Mouse (Mus musculus) myocyte (in vitro differentiated cells): ENCODE measurements around the gene Palm. TPM values are rescaled to one million over a fixed set of nuclear protein-coding genes. Genes with fewer than 3 reads are reported as not detected.
A peak's percentile ranks its signal among the peaks of the same experiment; 100 is the strongest.

Experiments used
- H3K27me3 ChIP-seq: one replicate; pipeline ENCODE4 v1.6.1; 2011; ENCODE audit not compliant: control insufficient read depth, insufficient read depth, insufficient read length
- H3K36me3 ChIP-seq: one replicate; pipeline ENCODE4 v1.6.1; 2011; ENCODE audit not compliant: control insufficient read depth, insufficient read depth
- H3K4me2 ChIP-seq: one replicate; pipeline ENCODE4 v1.6.1; 2011; ENCODE audit warnings: low read depth, control low read depth
- H3K4me3 ChIP-seq: one replicate; pipeline ENCODE4 v1.5.1; 2011; ENCODE audit warnings: mild to moderate bottlenecking, control low read depth, moderate library complexity
- H3K79me2 ChIP-seq: one replicate; pipeline ENCODE4 v1.6.1; 2011; ENCODE audit not compliant: control insufficient read depth, insufficient read depth
- H3ac ChIP-seq: one replicate; pipeline ENCODE4 v1.6.1; 2011; ENCODE audit not compliant: control insufficient read depth, insufficient read length
- CEBPB ChIP-seq: IDR thresholded peaks from 2 replicates; pipeline ENCODE4 v1.6.1; 2011; ENCODE audit warnings: mild to moderate bottlenecking, moderate library complexity; ENCODE audit not compliant: poor library complexity, insufficient read depth, severe bottlenecking
- E2F4 ChIP-seq: IDR thresholded peaks from one replicate; pipeline ENCODE4 v1.6.1; 2011; ENCODE audit warnings: mild to moderate bottlenecking, control low read depth, moderate library complexity; ENCODE audit not compliant: insufficient read depth
- MAX ChIP-seq: IDR thresholded peaks from one replicate; pipeline ENCODE4 v1.6.1; 2011; ENCODE audit warnings: low read depth, mild to moderate bottlenecking, control low read depth
- MYOD1 ChIP-seq, 3 experiments: IDR thresholded peaks; one replicate each; pipeline ENCODE4 v1.6.1; 2011; ENCODE audit warnings: control low read depth in 2 of 3, low read depth in 2 of 3, mild to moderate bottlenecking in 2 of 3, moderate library complexity in 1 of 3; ENCODE audit not compliant: insufficient read length in 2 of 3, control insufficient read depth in 1 of 3
- MYOG ChIP-seq, 3 experiments: IDR thresholded peaks; one replicate each; pipeline ENCODE4 v1.6.1; 2011; ENCODE audit warnings: control low read depth in 2 of 3, low read depth in 2 of 3, mild to moderate bottlenecking in 2 of 3; ENCODE audit not compliant: insufficient read length in 2 of 3, control insufficient read depth in 1 of 3, insufficient read depth in 1 of 3
- POLR2A ChIP-seq: IDR thresholded peaks from one replicate; pipeline ENCODE4 v1.6.1; 2011; ENCODE audit warnings: low read depth, mild to moderate bottlenecking, control low read depth, moderate library complexity; ENCODE audit not compliant: insufficient read length
- POLR2AphosphoS2 ChIP-seq: IDR thresholded peaks from one replicate; pipeline ENCODE4 v1.6.1; 2011; ENCODE audit warnings: low read depth, control low read depth; ENCODE audit not compliant: insufficient read length
- REST ChIP-seq: IDR thresholded peaks from one replicate; pipeline ENCODE4 v1.6.1; 2011; ENCODE audit warnings: mild to moderate bottlenecking, control low read depth, moderate library complexity; ENCODE audit not compliant: insufficient read depth, insufficient read length
- SRF ChIP-seq: IDR thresholded peaks from one replicate; pipeline ENCODE4 v1.6.1; 2011; ENCODE audit warnings: low read depth; ENCODE audit not compliant: control insufficient read depth, insufficient read length
- TCF12 ChIP-seq: IDR thresholded peaks from one replicate; pipeline ENCODE4 v1.6.1; 2011; ENCODE audit warnings: mild to moderate bottlenecking, control low read depth; ENCODE audit not compliant: poor library complexity, insufficient read depth, severe bottlenecking
- TCF3 ChIP-seq: IDR thresholded peaks from one replicate; pipeline ENCODE4 v1.6.1; 2011; ENCODE audit warnings: low read depth, control low read depth; ENCODE audit not compliant: insufficient read length
- USF1 ChIP-seq: IDR thresholded peaks from one replicate; pipeline ENCODE4 v1.6.1; 2011; ENCODE audit warnings: low read depth, mild to moderate bottlenecking, control low read depth, moderate library complexity
- polyA plus RNA-seq: library from polyadenylated mRNA; unstranded; fragments of >200 nt; fragmentation: generic; extraction: Trizol; gene quantifications from one replicate; pipeline ENCODE4 v1.2.1, GENCODE M21; 2012; ENCODE audit warnings: missing spikeins

Palm gene
- polyA plus RNA-seq, 1 experiment: 70.0 TPM

GRCm38 (mm10) chr10:79792339-79793040, 882 bp upstream of the Palm start:
- no peaks in the 10 kb centered on the region for H3K27me3 ChIP-seq
- peak overlapping the region; percentile 50 for H3K4me3 ChIP-seq
- H3K36me3 ChIP-seq: no peaks in the 10 kb centered on the region
- peak overlapping the region; percentile 80 for H3K4me2 ChIP-seq
- no peak for TF ChIP-seq MAX
- no peak for TF ChIP-seq USF1
- TF ChIP-seq CEBPB: no peak
- no peak for TF ChIP-seq POLR2A
- TF ChIP-seq E2F4: no peak
- no peak for TF ChIP-seq REST
- TF ChIP-seq SRF: no peak
- TF ChIP-seq TCF3: no peak
- no peak for TF ChIP-seq MYOD1 (IDR thresholded peaks at IDR 0.05; ENCODE audit: control insufficient read depth in 1 of 3, insufficient read length in 2 of 3, low read depth in 2 of 3)
- TF ChIP-seq MYOG (IDR thresholded peaks at IDR 0.05; ENCODE audit: control insufficient read depth in 1 of 3, insufficient read depth in 1 of 3, insufficient read length in 2 of 3, low read depth in 2 of 3): no peak
- TF ChIP-seq POLR2AphosphoS2: no peak
- no peak for TF ChIP-seq TCF12
- H3ac ChIP-seq: no peak overlapping the region
- no peaks in the 10 kb centered on the region for H3K79me2 ChIP-seq

GRCm38 (mm10) chr10:79793738-79794490, 542 bp downstream of the Palm start:
- Histone ChIP-seq H3K36me3 (no peaks in the 10 kb centered on the region), H3K79me2 (peaks cover 14% of the 10 kb centered on the region), H3K4me3 (peak overlapping the region; percentile 50), H3K27me3 (no peaks in the 10 kb centered on the region), H3K4me2 (peak overlapping the region; percentile 99), H3ac (peak overlapping the region; percentile 34)
- TF ChIP-seq POLR2A (no peak), REST (no peak), POLR2AphosphoS2 (no peak), SRF (no peak), MYOD1 (IDR thresholded peaks at IDR 0.05; ENCODE audit: control insufficient read depth in 1 of 3, insufficient read length in 2 of 3, low read depth in 2 of 3) (no peak), E2F4 (no peak), TCF12 (no peak), MYOG (IDR thresholded peaks at IDR 0.05; ENCODE audit: control insufficient read depth in 1 of 3, insufficient read depth in 1 of 3, insufficient read length in 2 of 3, low read depth in 2 of 3) (no peak)

GRCm38 (mm10) chr10:79794491-79794931, 1.1 kb downstream of the Palm start:
- Histone ChIP-seq H3K4me2 (peak overlapping the region; percentile 99), H3ac (no peak overlapping the region), H3K4me3 (peak overlapping the region; percentile 50), H3K36me3 (no peaks in the 10 kb centered on the region), H3K27me3 (no peaks in the 10 kb centered on the region), H3K79me2 (peaks cover 20% of the 10 kb centered on the region)
- no peak for TF ChIP-seq CEBPB
- no peak for TF ChIP-seq MYOG (IDR thresholded peaks at IDR 0.05; ENCODE audit: control insufficient read depth in 1 of 3, insufficient read depth in 1 of 3, insufficient read length in 2 of 3, low read depth in 2 of 3)
- TF ChIP-seq E2F4: no peak
- TF ChIP-seq MYOD1 (IDR thresholded peaks at IDR 0.05; ENCODE audit: control insufficient read depth in 1 of 3, insufficient read length in 2 of 3, low read depth in 2 of 3): no peak
- TF ChIP-seq MAX: no peak
- no peak for TF ChIP-seq TCF3
- no peak for TF ChIP-seq USF1
- peak; percentile 79 for TF ChIP-seq POLR2AphosphoS2
- no peak for TF ChIP-seq REST
- peak; percentile 75 for TF ChIP-seq POLR2A
- no peak for TF ChIP-seq SRF
- no peak for TF ChIP-seq TCF12

GRCm38 (mm10) chr10:79795905-79796304, 2.5 kb downstream of the Palm start:
- Histone ChIP-seq H3ac (no peak overlapping the region), H3K79me2 (peaks cover 21% of the 10 kb centered on the region), H3K4me3 (no peak overlapping the region), H3K36me3 (no peaks in the 10 kb centered on the region), H3K27me3 (no peaks in the 10 kb centered on the region), H3K4me2 (no peak overlapping the region)
- TF ChIP-seq REST: no peak
- no peak for TF ChIP-seq MAX
- TF ChIP-seq SRF: no peak
- TF ChIP-seq POLR2A: no peak
- no peak for TF ChIP-seq TCF12
- TF ChIP-seq E2F4: no peak
- TF ChIP-seq POLR2AphosphoS2: no peak
- TF ChIP-seq CEBPB: no peak

GRCm38 (mm10) chr10:79797326-79797725, 4.0 kb downstream of the Palm start:
- no peak overlapping the region for H3ac ChIP-seq

More at GRCm38 (mm10) chr10:79797326-79797725, 4.0 kb downstream of the Palm start:
- no peak overlapping the region for H3K4me3 ChIP-seq
- peaks cover 21% of the 10 kb centered on the region for H3K79me2 ChIP-seq
- H3K4me2 ChIP-seq: no peak overlapping the region
- H3K36me3 ChIP-seq: no peaks in the 10 kb centered on the region
- no peaks in the 10 kb centered on the region for H3K27me3 ChIP-seq
- peak in 1 of 3 experiments; percentile 18 for TF ChIP-seq MYOD1 (IDR thresholded peaks at IDR 0.05; ENCODE audit: control insufficient read depth in 1 of 3, insufficient read length in 2 of 3, low read depth in 2 of 3)
- no peak for TF ChIP-seq MAX
